Mouse (Mus musculus) MEL (cell line): ENCODE data around the gene Asb3.

Experiments used
- CHD2 ChIP-seq: IDR thresholded peaks from 2 replicates; pipeline ENCODE4 v1.6.1; 2011; ENCODE audit warnings: low read length, improper control_type of control experiment
- CTCF ChIP-seq, 3 experiments: IDR thresholded peaks in 2 of 3; conservative IDR thresholded peaks in 1 of 3; 2 replicates each; pipeline ENCODE4 v1.5.1; 2011 to 2012; ENCODE audit warnings: low read length in 3 of 3, low read depth in 2 of 3, mild to moderate bottlenecking in 2 of 3, improper control_type of control experiment in 1 of 3, inconsistent platforms in 1 of 3, mixed read lengths in 1 of 3, moderate library complexity in 1 of 3; ENCODE audit not compliant: control insufficient read depth in 1 of 3, insufficient read depth in 1 of 3, poor library complexity in 1 of 3, severe bottlenecking in 1 of 3
- EP300 ChIP-seq, 2 experiments: IDR thresholded peaks; 2 replicates each; pipeline ENCODE4 v1.6.1; 2011; ENCODE audit warnings: improper control_type of control experiment in 2 of 2, low read length in 2 of 2, low read depth in 1 of 2, mild to moderate bottlenecking in 1 of 2
- MAX ChIP-seq: IDR thresholded peaks from 2 replicates; pipeline ENCODE4 v1.6.1; 2011; ENCODE audit warnings: low read length, improper control_type of control experiment
- MYC ChIP-seq: IDR thresholded peaks from 2 replicates; pipeline ENCODE4 v1.6.1; 2011; ENCODE audit warnings: low read depth, mild to moderate bottlenecking, low read length, improper control_type of control experiment, moderate library complexity
- POLR2A ChIP-seq, 2 experiments: IDR thresholded peaks; 2 replicates each; pipeline ENCODE4 v1.6.1; 2011 to 2012; ENCODE audit warnings: low read length in 2 of 2, mild to moderate bottlenecking in 2 of 2, control low read depth in 1 of 2, improper control_type of control experiment in 1 of 2, low read depth in 1 of 2, moderate library complexity in 1 of 2; ENCODE audit not compliant: control insufficient read depth in 1 of 2, insufficient read depth in 1 of 2, poor library complexity in 1 of 2
- POLR2AphosphoS2 ChIP-seq: IDR thresholded peaks from 2 replicates; pipeline ENCODE4 v1.6.1; 2011; ENCODE audit warnings: low read length, improper control_type of control experiment
- SMC3 ChIP-seq: IDR thresholded peaks from 2 replicates; pipeline ENCODE4 v1.6.1; 2011; ENCODE audit warnings: low read depth, low read length, improper control_type of control experiment
- TCF12 ChIP-seq: IDR thresholded peaks from 2 replicates; pipeline ENCODE4 v1.6.1; 2014; ENCODE audit warnings: low read depth, mild to moderate bottlenecking, inconsistent platforms, low read length, improper control_type of control experiment, moderate library complexity
- ZC3H11A ChIP-seq: IDR thresholded peaks from 2 replicates; pipeline ENCODE4 v1.6.1; 2012; ENCODE audit warnings: low read depth, mild to moderate bottlenecking, inconsistent platforms, low read length, improper control_type of control experiment

DNA sequence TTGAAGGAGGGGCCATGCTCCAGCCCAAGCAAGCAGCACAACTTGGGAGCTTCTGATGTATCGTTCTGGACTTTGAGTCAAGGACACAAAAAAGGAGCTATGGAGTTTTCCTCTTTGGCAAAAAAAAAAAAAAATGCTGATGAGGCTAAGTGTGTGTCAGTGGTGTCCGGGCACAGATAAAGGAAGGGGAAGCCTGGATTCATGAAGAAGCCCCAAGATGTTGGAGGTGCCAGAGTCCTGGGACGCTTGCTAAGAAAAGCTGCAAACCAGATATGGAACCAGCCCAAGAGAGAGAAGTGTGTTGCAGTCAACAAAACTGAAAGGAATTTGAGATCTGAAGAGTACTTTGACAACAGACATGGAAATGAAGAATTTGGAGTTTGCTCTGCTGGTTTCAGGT, 27.1 kb downstream of the Asb3 start:
- TF ChIP-seq CTCF (IDR thresholded peaks at IDR 0.05 in 2 of 3, conservative IDR thresholded peaks at IDR 0.05 in 1 of 3; ENCODE audit: control insufficient read depth in 1 of 3, insufficient read depth in 1 of 3, low read depth in 2 of 3, low read length in 3 of 3, poor library complexity in 1 of 3, severe bottlenecking in 1 of 3) (no peak), ZC3H11A (no peak), EP300 (IDR thresholded peaks at IDR 0.05; ENCODE audit: low read depth in 1 of 2, low read length in 2 of 2) (no peak), POLR2A (IDR thresholded peaks at IDR 0.05; ENCODE audit: control insufficient read depth in 1 of 2, insufficient read depth in 1 of 2, low read depth in 1 of 2, low read length in 2 of 2, poor library complexity in 1 of 2) (no peak), CHD2 (no peak), MAX (no peak), MYC (no peak), SMC3 (no peak), TCF12 (no peak), POLR2AphosphoS2 (no peak)
